Mouse (Mus musculus): ENCODE measurements around the gene Polr1c. TPM values are rescaled to one million over a fixed set of nuclear protein-coding genes. Genes with fewer than 3 reads are reported as not detected.

The Polr1c gene
- polyA plus RNA-seq, 1 experiment from 2014 or later = 91.8 TPM

MicroRNA genes within 50 kb of the gene (microRNA counts, 519-probe panel; counts per million panel counts)
- microRNA mmu-miR-693-3p (470 counts per million, percentile 58 among the panel's probes with 10 or more counts), microRNA mmu-miR-693-5p (470 counts per million, percentile 58 among the panel's probes with 10 or more counts)

Small RNA genes lying within 50 kb of the gene (microRNA-seq; reads per million reads assigned to microRNA genes)
- 0.81 reads per million for gene Mir693

Other genes with a start within 250 kb of the Polr1c start
- 4.0 and 4.7 TPM in 2 replicates for gene Vegfa, start 215.7 kb downstream of the Polr1c start, polyA plus RNA-seq (2016; fragmentation: Nextera tagmentation; extraction: Ambion mirVana)
- gene Mrps18a, start 137.1 kb downstream of the Polr1c start, polyA plus RNA-seq (2016; fragmentation: Nextera tagmentation; extraction: Ambion mirVana) = 120 and 130 TPM in 2 replicates
- 20.3 and 21.5 TPM in 2 replicates for gene Rsph9, start 103.8 kb downstream of the Polr1c start, polyA plus RNA-seq (2016; fragmentation: Nextera tagmentation; extraction: Ambion mirVana)
- gene Mad2l1bp, start 94.5 kb downstream of the Polr1c start, polyA plus RNA-seq (2016; fragmentation: Nextera tagmentation; extraction: Ambion mirVana) = 27.6 and 30.6 TPM in 2 replicates
- 49.3 and 54.1 TPM in 2 replicates for gene Gtpbp2, start 87.0 kb downstream of the Polr1c start, polyA plus RNA-seq (2016; fragmentation: Nextera tagmentation; extraction: Ambion mirVana)
- gene Polh, start 45.4 kb downstream of the Polr1c start, polyA plus RNA-seq (2016; fragmentation: Nextera tagmentation; extraction: Ambion mirVana) = 12.4 and 14.0 TPM in 2 replicates
- gene Xpo5, start 45.3 kb downstream of the Polr1c start, polyA plus RNA-seq (2016; fragmentation: Nextera tagmentation; extraction: Ambion mirVana) = 57.6 and 58.3 TPM in 2 replicates
- 77.2 and 83.8 TPM in 2 replicates for gene Yipf3, start within 50 bp of the Polr1c start, polyA plus RNA-seq (2016; fragmentation: Nextera tagmentation; extraction: Ambion mirVana)
- 3.9 and 4.1 TPM in 2 replicates for gene Lrrc73, start 5.5 kb upstream of the Polr1c start, polyA plus RNA-seq (2016; fragmentation: Nextera tagmentation; extraction: Ambion mirVana)
- 50.0 and 54.1 TPM in 2 replicates for gene Tjap1, start 35.0 kb upstream of the Polr1c start, polyA plus RNA-seq (2016; fragmentation: Nextera tagmentation; extraction: Ambion mirVana)
- 2.9 and 3.1 TPM in 2 replicates for gene Dlk2, start 49.4 kb upstream of the Polr1c start, polyA plus RNA-seq (2016; fragmentation: Nextera tagmentation; extraction: Ambion mirVana)
- gene Abcc10, start 80.3 kb upstream of the Polr1c start, polyA plus RNA-seq (2016; fragmentation: Nextera tagmentation; extraction: Ambion mirVana) = 9.7 and 10.8 TPM in 2 replicates
- gene Zfp318, start 135.7 kb upstream of the Polr1c start, polyA plus RNA-seq (2016; fragmentation: Nextera tagmentation; extraction: Ambion mirVana) = 24.4 and 25.3 TPM in 2 replicates
- gene Crip3, start 180.9 kb upstream of the Polr1c start, polyA plus RNA-seq (2016; fragmentation: Nextera tagmentation; extraction: Ambion mirVana) = 0.57 and 0.95 TPM in 2 replicates
- not detected in 2 replicates for gene Slc22a7, start 190.4 kb upstream of the Polr1c start, polyA plus RNA-seq (2016; fragmentation: Nextera tagmentation; extraction: Ambion mirVana)
- 5.3 and 6.6 TPM in 2 replicates for gene Ttbk1, start 239.6 kb upstream of the Polr1c start, polyA plus RNA-seq (2016; fragmentation: Nextera tagmentation; extraction: Ambion mirVana)
- gene Dnph1, start 248.7 kb upstream of the Polr1c start, polyA plus RNA-seq (2016; fragmentation: Nextera tagmentation; extraction: Ambion mirVana) = 35.3 and 35.5 TPM in 2 replicates

All from hindbrain, embryonic 12.5 days (tissue).